Mouse (Mus musculus) stomach, embryonic 15.5 days (tissue): ENCODE measurements at regions not wholly inside any gene's neighbourhood (a gene's known extent, or its start where the extent isn't known, plus 50 kb on each side); places are given as distances from the start of the nearest gene placed in this dataset.
A peak's percentile ranks its signal among the peaks of the same experiment; 100 is the strongest.
"Not testable (repeated sequence)": the region's sequence is repeated elsewhere in the genome, so short reads cannot be mapped to it uniquely, and the experiment has no call there.

Experiments
- ATAC-seq: fragments of 200-750 bp; cut with Nextera tagmentation; 2 replicates; pipeline ENCODE4 v1.8.0; 2017; ENCODE audit warnings: low read depth, moderate number of reproducible peaks, moderate TSS enrichment; ENCODE audit not compliant: insufficient read depth, low FRiP score
- H3K27ac ChIP-seq: fragments of 300-500 bp; sonication (generic); 2 replicates; pipeline ENCODE4 v1.5.1; 2015; ENCODE audit warnings: mild to moderate bottlenecking, inconsistent platforms
- H3K27me3 ChIP-seq: fragments of 300-500 bp; sonication (generic); replicated peaks from 2 replicates; pipeline ENCODE4 v1.6.1; 2015; ENCODE audit warnings: inconsistent platforms
- H3K36me3 ChIP-seq: fragments of 300-500 bp; sonication (generic); 2 replicates; pipeline ENCODE4 v1.6.1; 2015; ENCODE audit warnings: inconsistent platforms
- H3K4me1 ChIP-seq: fragments of 300-500 bp; sonication (generic); 2 replicates; pipeline ENCODE4 v1.6.1; 2015; ENCODE audit warnings: inconsistent platforms
- H3K4me2 ChIP-seq: fragments of 300-500 bp; sonication (generic); 2 replicates; pipeline ENCODE4 v1.6.1; 2015; ENCODE audit warnings: mild to moderate bottlenecking, inconsistent platforms
- H3K4me3 ChIP-seq: fragments of 300-500 bp; sonication (generic); replicated peaks from 2 replicates; pipeline ENCODE4 v1.5.1; 2015; ENCODE audit warnings: inconsistent platforms
- H3K9ac ChIP-seq: fragments of 300-500 bp; sonication (generic); 2 replicates; pipeline ENCODE4 v1.6.1; 2015; ENCODE audit warnings: inconsistent platforms
- H3K9me3 ChIP-seq: fragments of 300-500 bp; sonication (generic); 2 replicates; pipeline ENCODE4 v1.6.1; 2016; ENCODE audit warnings: inconsistent platforms
- WGBS: fragments of 180-500 bp; shearing (Covaris S2); methylation state at CpG from one replicate; pipeline ENCODE4 v1.1.7; 2015; 5-methylcytosine and 5-hydroxymethylcytosine counted together

GRCm38 (mm10) chr8:8850766-8851165 lies 160.4 kb upstream of the Arglu1 start:
- Histone ChIP-seq H3K4me1 (peaks cover 4% of the 10 kb centered on the region; the same call in 1 of the 2 replicates), H3K27ac (no peak overlapping the region), H3K4me2 (no peak overlapping the region), H3K4me3 (no peak overlapping the region), H3K27me3 (no peaks in the 10 kb centered on the region), H3K36me3 (no peaks in the 10 kb centered on the region), H3K9me3 (no peaks in the 10 kb centered on the region), H3K9ac (no peak overlapping the region)
- no peak for ATAC-seq
- WGBS = 47% methylated on average over 8 of the region's 8 CpGs

- no peak overlapping the region for H3K4me3 ChIP-seq
- no peak overlapping the region for H3K9ac ChIP-seq
- H3K27me3 ChIP-seq = no peaks in the 10 kb centered on the region
- no peak for ATAC-seq
- no peaks in the 10 kb centered on the region for H3K4me1 ChIP-seq
- H3K4me2 ChIP-seq = no peak overlapping the region
- WGBS = 73% methylated on average over 10 of the region's 10 CpGs
- H3K27ac ChIP-seq = no peak overlapping the region
- H3K9me3 ChIP-seq = no peaks in the 10 kb centered on the region
- no peaks in the 10 kb centered on the region for H3K36me3 ChIP-seq
These were observed 157.3 kb upstream of the Arglu1 start for GRCm38 (mm10) chr8:8847579-8847978.

- Histone ChIP-seq H3K4me2 (no peak overlapping the region), H3K36me3 (no peaks in the 10 kb centered on the region), H3K4me1 (no peaks in the 10 kb centered on the region), H3K27me3 (no peaks in the 10 kb centered on the region), H3K9me3 (no peaks in the 10 kb centered on the region), H3K27ac (no peak overlapping the region), H3K4me3 (no peak overlapping the region), H3K9ac (no peak overlapping the region)
- ATAC-seq = no peak
- 59% methylated on average over 2 of the region's 2 CpGs for WGBS
These were observed 152.0 kb upstream of the Arglu1 start for GRCm38 (mm10) chr8:8842326-8842725.

- WGBS = 72% methylated on average over 11 of the region's 11 CpGs
These were observed 145.8 kb upstream of the Arglu1 start for GRCm38 (mm10) chr8:8836166-8836565.

GRCm38 (mm10) chr8:8831306-8831705 lies 141.0 kb upstream of the Arglu1 start:
- no peak overlapping the region for H3K9ac ChIP-seq
- ATAC-seq = no peak
- 83% methylated on average over 6 of the region's 6 CpGs for WGBS
- H3K4me3 ChIP-seq = no peak overlapping the region
- H3K4me1 ChIP-seq = no peaks in the 10 kb centered on the region
- H3K4me2 ChIP-seq = no peak overlapping the region
- no peak overlapping the region for H3K27ac ChIP-seq
- no peaks in the 10 kb centered on the region for H3K27me3 ChIP-seq
- H3K36me3 ChIP-seq = no peaks in the 10 kb centered on the region
- no peaks in the 10 kb centered on the region for H3K9me3 ChIP-seq

More at GRCm38 (mm10) chr8:8836166-8836565, 145.8 kb upstream of the Arglu1 start:
- H3K27me3 ChIP-seq, H3K27ac ChIP-seq, H3K9me3 ChIP-seq, H3K4me2 ChIP-seq, H3K36me3 ChIP-seq, H3K9ac ChIP-seq, ATAC-seq, H3K4me3 ChIP-seq, H3K4me1 ChIP-seq: not testable (repeated sequence)

- H3K4me3 ChIP-seq = no peak overlapping the region
- H3K36me3 ChIP-seq = no peaks in the 10 kb centered on the region
- H3K4me1 ChIP-seq = no peaks in the 10 kb centered on the region
- no peaks in the 10 kb centered on the region for H3K9me3 ChIP-seq
- peak overlapping the region; percentile 40; the same call in 1 of the 2 replicates for H3K27ac ChIP-seq
- ATAC-seq = peak; percentile 31; the same call in 1 of the 2 replicates
- no peak overlapping the region for H3K4me2 ChIP-seq
- H3K9ac ChIP-seq = no peak overlapping the region
- no peaks in the 10 kb centered on the region for H3K27me3 ChIP-seq
- 41% methylated on average over 14 of the region's 14 CpGs for WGBS
These were observed 138.9 kb upstream of the Arglu1 start for GRCm38 (mm10) chr8:8829230-8829629.

- Histone ChIP-seq H3K27me3 (no peaks in the 10 kb centered on the region), H3K9me3 (no peaks in the 10 kb centered on the region), H3K9ac (no peak overlapping the region), H3K4me1 (no peaks in the 10 kb centered on the region), H3K4me3 (no peak overlapping the region), H3K27ac (no peak overlapping the region), H3K36me3 (no peaks in the 10 kb centered on the region), H3K4me2 (no peak overlapping the region)
- ATAC-seq = no peak
- WGBS = 57% methylated on average over 7 of the region's 7 CpGs
These were observed 137.2 kb upstream of the Arglu1 start for GRCm38 (mm10) chr8:8827555-8827954.

GRCm38 (mm10) chr8:8826801-8827200 lies 136.5 kb upstream of the Arglu1 start:
- no peak for ATAC-seq
- 72% methylated on average over 9 of the region's 9 CpGs for WGBS
- Histone ChIP-seq H3K27me3 (no peaks in the 10 kb centered on the region), H3K4me1 (no peaks in the 10 kb centered on the region), H3K9me3 (no peaks in the 10 kb centered on the region), H3K4me2 (no peak overlapping the region), H3K36me3 (no peaks in the 10 kb centered on the region), H3K27ac (no peak overlapping the region), H3K4me3 (no peak overlapping the region), H3K9ac (no peak overlapping the region)

GRCm38 (mm10) chr8:8824886-8825285 lies 134.6 kb upstream of the Arglu1 start:
- Histone ChIP-seq H3K4me2 (no peak overlapping the region), H3K4me1 (no peaks in the 10 kb centered on the region)
- WGBS = 71% methylated on average over 5 of the region's 5 CpGs

GRCm38 (mm10) chr8:8821119-8821518 lies 130.8 kb upstream of the Arglu1 start:
- no peak overlapping the region for H3K4me2 ChIP-seq
- H3K4me3 ChIP-seq = no peak overlapping the region
- no peaks in the 10 kb centered on the region for H3K9me3 ChIP-seq
- H3K4me1 ChIP-seq = no peaks in the 10 kb centered on the region
- peak; percentile 63; the same call in 1 of the 2 replicates for ATAC-seq
- WGBS = 42% methylated on average over 6 of the region's 6 CpGs
- H3K36me3 ChIP-seq = no peaks in the 10 kb centered on the region
- H3K27me3 ChIP-seq = no peaks in the 10 kb centered on the region
- H3K9ac ChIP-seq = no peak overlapping the region
- H3K27ac ChIP-seq = no peak overlapping the region

More at GRCm38 (mm10) chr8:8824886-8825285, 134.6 kb upstream of the Arglu1 start:
- Histone ChIP-seq H3K4me3 (no peak overlapping the region), H3K9ac (no peak overlapping the region), H3K27me3 (no peaks in the 10 kb centered on the region), H3K9me3 (no peaks in the 10 kb centered on the region), H3K36me3 (no peaks in the 10 kb centered on the region), H3K27ac (no peak overlapping the region)
- ATAC-seq = no peak

- no peaks in the 10 kb centered on the region for H3K9me3 ChIP-seq
- 67% methylated on average over 6 of the region's 6 CpGs for WGBS
- no peak overlapping the region for H3K4me2 ChIP-seq
- ATAC-seq = no peak
- H3K36me3 ChIP-seq = no peaks in the 10 kb centered on the region
- H3K27ac ChIP-seq = no peak overlapping the region
- H3K4me1 ChIP-seq = no peaks in the 10 kb centered on the region
- H3K4me3 ChIP-seq = no peak overlapping the region
- no peaks in the 10 kb centered on the region for H3K27me3 ChIP-seq
- H3K9ac ChIP-seq = no peak overlapping the region
These were observed 130.3 kb upstream of the Arglu1 start for GRCm38 (mm10) chr8:8820614-8821013.

- Histone ChIP-seq H3K36me3 (no peaks in the 10 kb centered on the region), H3K9ac (no peak overlapping the region), H3K9me3 (no peaks in the 10 kb centered on the region), H3K4me1 (no peaks in the 10 kb centered on the region), H3K27ac (no peak overlapping the region), H3K27me3 (no peaks in the 10 kb centered on the region), H3K4me2 (no peak overlapping the region), H3K4me3 (no peak overlapping the region)
- 80% methylated on average over 9 of the region's 9 CpGs for WGBS
- no peak for ATAC-seq
These were observed 129.1 kb upstream of the Arglu1 start for GRCm38 (mm10) chr8:8819233-8819931.

- Histone ChIP-seq H3K36me3 (no peaks in the 10 kb centered on the region), H3K9ac (no peak overlapping the region), H3K9me3 (no peaks in the 10 kb centered on the region), H3K4me3 (no peak overlapping the region), H3K27me3 (no peaks in the 10 kb centered on the region), H3K4me1 (0 out of 2 replicates have a peak, but pooled peaks cover 3% of the 10 kb centered on the region), H3K27ac (no peak overlapping the region), H3K4me2 (no peak overlapping the region)
- WGBS = 88% methylated on average over 5 of the region's 5 CpGs
- no peak for ATAC-seq
These were observed 122.5 kb upstream of the Arglu1 start for GRCm38 (mm10) chr8:8812807-8813167.
